Mouse (Mus musculus): ENCODE data around the gene Tbc1d5. TPM values are rescaled to one million over a fixed set of nuclear protein-coding genes. Genes with fewer than 3 reads are reported as not detected.
A peak's percentile ranks its signal among the peaks of the same experiment; 100 is the strongest.

Tbc1d5 gene
- polyA plus RNA-seq, 1 experiment = 16.4 TPM

DNA sequence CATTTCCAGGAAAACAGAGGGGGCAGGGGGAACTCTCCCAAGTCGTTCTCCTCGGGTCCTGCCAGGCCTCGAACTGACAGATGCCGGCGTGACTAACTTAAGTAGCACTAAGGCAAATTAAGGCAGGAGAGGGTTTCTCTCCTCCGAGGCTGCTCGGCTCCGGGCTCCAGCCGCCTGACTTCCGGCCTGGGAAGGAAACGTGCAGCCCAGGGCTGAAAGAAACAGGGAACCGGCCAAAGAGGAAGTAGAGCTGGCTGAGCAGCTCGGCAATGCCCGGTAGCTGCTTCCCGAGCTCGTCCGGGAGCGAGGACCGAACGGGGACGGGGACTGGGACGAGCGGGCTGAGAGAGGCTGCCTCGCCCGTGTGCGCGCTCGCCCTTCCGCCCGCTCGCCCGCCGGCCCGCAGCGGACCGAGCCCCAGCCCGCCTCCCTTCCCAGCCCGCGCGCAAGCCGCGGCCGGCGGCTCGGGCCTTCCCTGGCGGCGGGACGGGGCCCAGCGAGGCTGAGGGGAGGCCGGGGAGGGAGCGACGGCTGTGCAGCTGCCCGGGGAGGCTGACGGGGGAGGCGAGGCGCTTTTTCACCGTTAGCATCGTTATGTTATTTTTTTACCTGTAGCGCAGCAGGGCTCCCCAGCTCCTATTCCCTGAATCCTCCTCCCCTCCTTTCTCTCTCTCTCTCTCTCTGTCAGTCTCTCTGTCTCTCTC lies 509 bp downstream of the Tbc1d5 start:
- Histone ChIP-seq H3K27ac (ENCODE audit: insufficient read depth, low read length) (no peak overlapping the region), H3K27me3 (ENCODE audit: control insufficient read depth, insufficient read depth, low read length, poor library complexity, severe bottlenecking) (no peaks in the 10 kb centered on the region; the same call in 1 of the 2 replicates), H3K9me3 (replicated peaks; ENCODE audit: control insufficient read depth, insufficient read depth, low read length, poor library complexity, severe bottlenecking) (no peaks in the 10 kb centered on the region), H3K36me3 (ENCODE audit: control insufficient read depth, insufficient read depth, low read length, poor library complexity, severe bottlenecking) (no peaks in the 10 kb centered on the region), H3K9ac (ENCODE audit: low read depth, poor library complexity, severe bottlenecking) (peak overlapping the region; percentile 91), H3K4me1 (ENCODE audit: control insufficient read depth, insufficient read depth, low read length) (no peaks in the 10 kb centered on the region), H3K4me3 (ENCODE audit: low read depth, low read length) (peak overlapping the region; percentile 75)
- TF ChIP-seq POLR2A (IDR thresholded peaks at IDR 0.05; ENCODE audit: insufficient read depth, low read length) (no peak), CTCF (IDR thresholded peaks at IDR 0.05; ENCODE audit: low read depth, low read length) (no peak), EP300 (IDR thresholded peaks at IDR 0.05; ENCODE audit: insufficient read depth, low read depth, low read length) (no peak)

DNA sequence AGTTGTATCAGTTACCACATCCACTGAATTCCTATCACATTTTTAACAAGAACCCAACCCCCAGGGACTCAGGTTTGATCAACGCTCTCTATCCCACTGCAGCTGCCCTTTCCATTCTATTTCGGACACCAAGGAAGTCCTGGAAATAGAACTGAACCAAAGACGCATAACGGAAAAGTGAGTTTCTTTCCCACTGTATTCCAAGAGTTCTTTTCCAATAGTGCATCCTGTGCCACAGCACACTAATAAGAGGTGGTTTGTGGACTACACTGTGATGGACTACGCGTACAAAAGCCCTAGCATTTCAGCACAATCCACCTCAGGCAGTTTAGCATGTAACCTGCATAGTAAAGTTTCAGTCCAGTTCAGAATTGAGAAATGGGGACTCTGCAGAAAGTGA lies 1.2 kb downstream of the Tbc1d5 start:
- Histone ChIP-seq H3K9ac (ENCODE audit: low read depth, poor library complexity, severe bottlenecking) (peak overlapping the region; percentile 91), H3K27me3 (ENCODE audit: control insufficient read depth, insufficient read depth, low read length, poor library complexity, severe bottlenecking) (no peaks in the 10 kb centered on the region; the same call in 1 of the 2 replicates), H3K4me1 (ENCODE audit: control insufficient read depth, insufficient read depth, low read length) (no peaks in the 10 kb centered on the region), H3K4me3 (ENCODE audit: low read depth, low read length) (peak overlapping the region; percentile 44), H3K9me3 (replicated peaks; ENCODE audit: control insufficient read depth, insufficient read depth, low read length, poor library complexity, severe bottlenecking) (no peaks in the 10 kb centered on the region), H3K36me3 (ENCODE audit: control insufficient read depth, insufficient read depth, low read length, poor library complexity, severe bottlenecking) (no peaks in the 10 kb centered on the region), H3K27ac (ENCODE audit: insufficient read depth, low read length) (no peak overlapping the region)
- TF ChIP-seq POLR2A (IDR thresholded peaks at IDR 0.05; ENCODE audit: insufficient read depth, low read length) = no peak

DNA sequence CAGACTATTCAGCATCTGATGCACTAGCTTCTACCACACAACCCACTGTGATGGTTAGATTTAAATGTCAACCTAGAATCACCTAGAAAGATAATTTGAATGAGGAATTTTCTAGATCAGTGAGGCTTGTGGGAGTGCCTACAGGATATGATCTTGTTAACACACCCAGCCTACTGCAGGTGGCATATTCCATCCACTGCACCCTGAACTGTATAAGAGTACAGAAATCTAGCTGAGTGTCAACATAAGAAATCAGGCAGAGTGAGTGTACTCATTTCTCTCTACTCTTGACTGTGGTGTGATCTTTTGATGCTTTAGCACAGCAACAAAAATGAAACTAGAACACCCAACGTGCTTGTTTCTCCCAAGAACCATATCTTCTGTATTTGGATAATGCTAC lies 6.8 kb downstream of the Tbc1d5 start:
- no peak overlapping the region for H3K4me3 ChIP-seq (ENCODE audit: low read depth, low read length)
- no peaks in the 10 kb centered on the region for H3K9me3 ChIP-seq (replicated peaks; ENCODE audit: control insufficient read depth, insufficient read depth, low read length, poor library complexity, severe bottlenecking)
- no peak overlapping the region for H3K27ac ChIP-seq (ENCODE audit: insufficient read depth, low read length)
- no peak overlapping the region for H3K9ac ChIP-seq (ENCODE audit: low read depth, poor library complexity, severe bottlenecking)
- TF ChIP-seq POLR2A (IDR thresholded peaks at IDR 0.05; ENCODE audit: insufficient read depth, low read length) (no peak), EP300 (IDR thresholded peaks at IDR 0.05; ENCODE audit: insufficient read depth, low read depth, low read length) (no peak), CTCF (IDR thresholded peaks at IDR 0.05; ENCODE audit: low read depth, low read length) (no peak)
- H3K36me3 ChIP-seq (ENCODE audit: control insufficient read depth, insufficient read depth, low read length, poor library complexity, severe bottlenecking) = no peaks in the 10 kb centered on the region
- H3K27me3 ChIP-seq (ENCODE audit: control insufficient read depth, insufficient read depth, low read length, poor library complexity, severe bottlenecking) = no peaks in the 10 kb centered on the region
- no peaks in the 10 kb centered on the region for H3K4me1 ChIP-seq (ENCODE audit: control insufficient read depth, insufficient read depth, low read length)

- Histone ChIP-seq H3K4me1 (ENCODE audit: control insufficient read depth, insufficient read depth, low read length) (no peaks in the 10 kb centered on the region), H3K9me3 (replicated peaks; ENCODE audit: control insufficient read depth, insufficient read depth, low read length, poor library complexity, severe bottlenecking) (no peaks in the 10 kb centered on the region), H3K36me3 (ENCODE audit: control insufficient read depth, insufficient read depth, low read length, poor library complexity, severe bottlenecking) (no peaks in the 10 kb centered on the region), H3K27me3 (ENCODE audit: control insufficient read depth, insufficient read depth, low read length, poor library complexity, severe bottlenecking) (no peaks in the 10 kb centered on the region), H3K27ac (ENCODE audit: insufficient read depth, low read length) (no peak overlapping the region), H3K9ac (ENCODE audit: low read depth, poor library complexity, severe bottlenecking) (no peak overlapping the region), H3K4me3 (ENCODE audit: low read depth, low read length) (no peak overlapping the region)
- no peak for TF ChIP-seq CTCF (IDR thresholded peaks at IDR 0.05; ENCODE audit: low read depth, low read length)
These were observed 7.6 kb downstream of the Tbc1d5 start for GRCm38 (mm10) chr17:51171504-51171903.

- Histone ChIP-seq H3K4me3 (ENCODE audit: low read depth, low read length) (no peak overlapping the region), H3K9me3 (replicated peaks; ENCODE audit: control insufficient read depth, insufficient read depth, low read length, poor library complexity, severe bottlenecking) (no peaks in the 10 kb centered on the region), H3K4me1 (ENCODE audit: control insufficient read depth, insufficient read depth, low read length) (no peaks in the 10 kb centered on the region), H3K9ac (ENCODE audit: low read depth, poor library complexity, severe bottlenecking) (no peak overlapping the region), H3K27me3 (ENCODE audit: control insufficient read depth, insufficient read depth, low read length, poor library complexity, severe bottlenecking) (no peaks in the 10 kb centered on the region), H3K36me3 (ENCODE audit: control insufficient read depth, insufficient read depth, low read length, poor library complexity, severe bottlenecking) (no peaks in the 10 kb centered on the region), H3K27ac (ENCODE audit: insufficient read depth, low read length) (no peak overlapping the region)
- TF ChIP-seq POLR2A (IDR thresholded peaks at IDR 0.05; ENCODE audit: insufficient read depth, low read length) = no peak
- TF ChIP-seq CTCF (IDR thresholded peaks at IDR 0.05; ENCODE audit: low read depth, low read length) = no peak
- no peak for TF ChIP-seq EP300 (IDR thresholded peaks at IDR 0.05; ENCODE audit: insufficient read depth, low read depth, low read length)
These were observed 9.2 kb downstream of the Tbc1d5 start for GRCm38 (mm10) chr17:51169911-51170310.

- TF ChIP-seq EP300 (IDR thresholded peaks at IDR 0.05; ENCODE audit: insufficient read depth, low read depth, low read length) (no peak), CTCF (IDR thresholded peaks at IDR 0.05; ENCODE audit: low read depth, low read length) (no peak), POLR2A (IDR thresholded peaks at IDR 0.05; ENCODE audit: insufficient read depth, low read length) (no peak)
- Histone ChIP-seq H3K4me1 (ENCODE audit: control insufficient read depth, insufficient read depth, low read length) (no peaks in the 10 kb centered on the region), H3K27me3 (ENCODE audit: control insufficient read depth, insufficient read depth, low read length, poor library complexity, severe bottlenecking) (no peaks in the 10 kb centered on the region), H3K9me3 (replicated peaks; ENCODE audit: control insufficient read depth, insufficient read depth, low read length, poor library complexity, severe bottlenecking) (no peaks in the 10 kb centered on the region), H3K4me3 (ENCODE audit: low read depth, low read length) (no peak overlapping the region), H3K9ac (ENCODE audit: low read depth, poor library complexity, severe bottlenecking) (no peak overlapping the region), H3K27ac (ENCODE audit: insufficient read depth, low read length) (no peak overlapping the region), H3K36me3 (ENCODE audit: control insufficient read depth, insufficient read depth, low read length, poor library complexity, severe bottlenecking) (no peaks in the 10 kb centered on the region)
These were observed 16.8 kb downstream of the Tbc1d5 start for GRCm38 (mm10) chr17:51162366-51162765.

All from ES-Bruce4 (cell line).